Mouse (Mus musculus) kidney, adult 2 months (tissue): ENCODE measurements around the gene Phlda2.

Experiments
- CTCF ChIP-seq: fragments of 200-500 bp; conservative IDR thresholded peaks from 2 replicates; pipeline ENCODE4 v1.5.1; 2011; ENCODE audit warnings: low read depth, mild to moderate bottlenecking, control low read depth, low read length, moderate library complexity, mixed read lengths; ENCODE audit not compliant: insufficient read depth, insufficient read length
- POLR2A ChIP-seq: fragments of 200-500 bp; IDR thresholded peaks from one replicate; pipeline ENCODE4 v1.6.1; 2011; ENCODE audit warnings: low read depth, low read length, control low read depth

DNA sequence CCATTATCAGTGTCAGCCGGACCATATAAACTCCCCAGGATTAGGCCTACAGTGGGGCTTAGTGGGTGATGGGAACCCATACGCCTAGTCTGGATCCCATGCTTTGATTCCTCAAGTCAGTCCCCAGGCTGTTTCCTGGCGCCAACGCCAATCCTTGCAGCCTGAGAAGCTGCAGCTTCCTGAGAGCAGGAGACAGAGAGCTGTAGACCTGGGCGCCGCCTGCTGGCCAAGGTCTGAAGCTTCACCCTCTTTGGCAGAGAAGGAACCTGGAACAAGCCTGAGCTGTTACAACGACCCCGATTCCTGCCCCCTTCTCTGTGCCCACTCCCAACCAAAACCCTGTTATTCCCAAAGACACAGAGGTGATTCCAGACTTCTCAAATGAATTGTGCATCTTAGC is 33.0 kb downstream of the Phlda2 start:
- TF ChIP-seq POLR2A (no peak), CTCF (peak; percentile 83)
